Mouse (Mus musculus): ENCODE measurements around the gene Gmfg.

Gene Gmfg

DNA sequence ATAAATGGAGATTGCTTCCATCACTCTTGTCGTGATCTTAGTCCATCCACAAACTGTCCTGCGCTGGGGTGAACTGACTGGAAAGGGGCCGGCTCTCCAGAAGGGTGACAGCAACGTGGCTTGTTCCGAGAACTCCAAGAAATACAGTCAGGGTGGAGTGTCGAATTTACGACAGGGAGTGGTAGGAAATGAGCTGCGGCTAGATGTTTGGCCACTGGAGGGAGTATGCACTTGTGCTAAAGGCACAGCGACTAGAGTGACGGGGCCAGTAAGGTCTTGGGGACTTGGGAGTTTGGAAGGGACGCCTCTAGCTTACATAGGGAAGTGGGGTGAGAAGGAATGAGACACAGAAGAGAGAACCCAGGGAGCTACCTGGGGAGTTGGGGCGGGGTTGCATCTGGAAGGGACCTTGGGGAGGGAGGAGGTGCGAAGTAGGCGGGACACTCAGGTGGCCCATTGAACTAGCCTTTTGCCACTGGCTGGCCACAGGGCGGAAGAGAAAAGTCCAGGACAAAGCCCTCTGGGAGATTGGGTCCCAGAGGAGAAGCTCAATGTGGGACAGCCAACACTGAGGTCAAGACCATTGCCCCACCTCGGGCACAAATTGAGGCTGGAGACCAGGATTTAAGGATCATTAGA is at the start of gene Gmfg:
Gene Gmfg (plus strand): TSS at position 516 of the 639 bp plus-strand sequence.
- in situ Hi-C loops (cut with MboI; ENCODE audit: unreplicated experiment in 2 of 2): loop anchor here (5.0 to 25.0 kb wide), 3 partner anchors 62 to 300 kb away; partner anchors contain the start of genes Mrps12 (in 1 of the 2), Plekhg2 (in 1 of the 2) and Sars2 (in 1 of the 2)

DNA sequence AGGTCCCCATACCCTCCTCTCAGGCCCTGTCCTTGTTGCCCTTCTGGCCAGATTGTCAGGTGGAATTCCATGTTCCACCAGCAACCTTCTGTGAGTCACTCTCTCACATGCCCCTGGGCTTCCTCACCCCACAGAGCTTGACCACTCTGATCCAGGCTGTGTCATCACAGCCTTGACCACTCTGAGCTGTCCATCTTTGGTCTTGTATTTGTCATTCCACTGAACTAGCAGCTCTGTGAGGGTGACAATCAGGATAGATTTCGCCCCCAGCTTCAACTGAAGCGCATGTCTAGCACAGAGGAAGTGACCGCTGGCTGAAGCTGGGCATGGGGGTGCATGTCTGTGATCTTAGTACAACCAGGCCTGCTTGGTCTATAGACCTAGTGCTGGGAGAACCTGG is 46.9 kb upstream of the Gmfg start:
- in situ Hi-C loops (cut with MboI; ENCODE audit: unreplicated experiment in 2 of 2): loop anchor here in 1 of 2 experiments (25.0 kb wide), 1 partner anchor 928 kb away; the partner anchor contains the start of gene Sertad3

DNA sequence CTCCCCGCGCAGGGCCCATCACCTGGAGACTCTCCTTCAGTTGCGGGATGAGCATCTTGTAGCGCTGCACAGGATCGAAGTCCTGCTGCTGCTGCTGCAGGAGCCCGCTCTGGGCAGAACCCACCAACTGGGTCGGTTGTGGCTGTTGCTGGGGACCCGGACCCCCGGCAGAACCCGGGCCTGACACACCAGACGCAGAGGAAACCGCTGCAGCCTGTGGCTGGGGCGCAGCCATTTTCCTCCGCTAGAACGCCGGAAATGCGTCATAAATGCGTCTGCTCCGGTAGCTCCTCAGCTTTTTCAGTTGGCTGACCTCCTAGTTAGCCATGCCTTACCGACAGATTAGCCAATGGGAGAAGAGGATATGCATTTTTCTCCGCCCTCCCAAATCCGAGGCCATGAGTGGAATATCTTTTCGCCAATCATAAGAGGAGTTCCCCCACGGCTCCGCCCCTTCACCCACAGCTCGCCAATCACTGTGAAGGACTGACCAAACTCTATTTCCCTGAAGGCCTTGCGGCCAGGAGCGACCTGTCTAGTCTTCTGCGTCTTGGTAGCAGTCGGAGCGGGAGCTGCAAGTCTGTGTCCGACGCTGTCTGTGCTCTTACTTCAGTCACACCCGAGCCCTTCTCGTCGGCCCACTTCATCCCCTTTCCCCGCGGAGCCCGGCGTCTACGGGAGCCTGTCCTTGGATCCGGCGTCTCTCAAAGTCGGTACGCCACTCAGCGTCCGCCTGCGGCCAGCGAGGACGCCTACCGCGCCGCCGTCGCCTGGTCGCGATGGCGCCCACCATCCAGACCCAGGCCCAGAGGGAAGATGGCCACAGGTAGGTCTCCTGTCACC is 44.6 kb upstream of the Gmfg start, which contains the start of the genes Med29 and Paf1:
Gene Med29 (minus strand): TSS at position 280 of the 843 bp plus-strand sequence.
Gene Paf1 (plus strand): TSS at position 523 of the 843 bp plus-strand sequence.
- in situ Hi-C loops (cut with MboI; ENCODE audit: unreplicated experiment in 2 of 2): loop anchor here in 1 of 2 experiments (25.0 kb wide), 1 partner anchor 930 kb away; the partner anchor contains the start of gene Sertad3

DNA sequence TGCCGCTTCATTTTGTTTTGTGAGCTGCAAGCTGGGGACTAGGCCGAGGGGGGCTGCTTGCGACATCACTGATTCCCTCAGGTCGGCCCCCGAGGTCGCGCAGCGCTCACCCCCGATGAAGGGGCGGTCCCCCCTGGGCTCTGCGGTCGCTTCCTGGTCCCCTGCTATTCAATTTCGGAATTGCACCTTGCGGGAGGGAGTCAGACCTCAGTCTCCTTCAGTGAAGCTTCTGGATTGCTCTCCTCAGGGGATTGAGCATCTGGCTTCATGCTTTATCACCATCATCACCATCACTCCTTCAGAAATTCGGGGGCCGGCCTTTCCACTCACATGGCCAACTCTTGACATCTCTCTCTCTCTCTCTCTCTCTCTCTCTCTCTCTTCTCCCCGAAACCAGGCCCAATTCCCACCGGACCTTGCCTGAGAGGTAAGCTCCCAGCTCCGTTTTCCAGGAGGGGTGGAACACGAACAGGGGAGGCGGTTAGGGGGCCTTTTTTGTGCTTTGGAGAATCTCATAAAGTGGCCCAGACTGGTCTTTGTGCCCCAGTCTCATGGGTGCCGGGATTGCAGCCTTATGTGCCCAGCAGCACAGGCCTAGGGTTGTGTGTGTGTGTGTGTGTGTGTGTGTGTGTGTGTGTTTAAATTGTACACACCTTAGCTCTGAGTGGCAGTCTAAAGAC is 43.8 kb upstream of the Gmfg start:
- in situ Hi-C loops (cut with MboI; ENCODE audit: unreplicated experiment in 2 of 2): loop anchor here in 1 of 2 experiments (25.0 kb wide), 1 partner anchor 931 kb away; the partner anchor contains the start of gene Sertad3

DNA sequence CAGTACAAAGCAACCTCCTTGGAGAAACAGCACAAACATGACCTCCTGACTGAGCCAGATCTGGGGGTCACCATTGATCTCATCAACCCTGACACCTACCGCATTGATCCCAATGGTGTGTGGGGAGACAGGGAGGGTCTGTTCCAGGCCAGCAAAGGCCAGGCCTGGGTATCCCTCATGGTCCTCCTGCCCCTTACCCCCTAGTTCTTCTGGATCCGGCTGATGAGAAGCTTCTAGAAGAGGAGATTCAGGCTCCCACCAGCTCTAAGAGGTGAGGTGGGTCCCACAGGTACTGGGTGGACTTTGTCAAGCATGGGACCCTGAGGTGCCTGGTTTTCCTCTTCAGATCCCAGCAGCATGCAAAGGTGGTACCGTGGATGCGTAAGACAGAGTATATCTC is 41.8 kb upstream of the Gmfg start:
- in situ Hi-C loops (cut with MboI; ENCODE audit: unreplicated experiment in 2 of 2): loop anchor here in 1 of 2 experiments (25.0 kb wide), 1 partner anchor 933 kb away; the partner anchor contains the start of gene Sertad3

DNA sequence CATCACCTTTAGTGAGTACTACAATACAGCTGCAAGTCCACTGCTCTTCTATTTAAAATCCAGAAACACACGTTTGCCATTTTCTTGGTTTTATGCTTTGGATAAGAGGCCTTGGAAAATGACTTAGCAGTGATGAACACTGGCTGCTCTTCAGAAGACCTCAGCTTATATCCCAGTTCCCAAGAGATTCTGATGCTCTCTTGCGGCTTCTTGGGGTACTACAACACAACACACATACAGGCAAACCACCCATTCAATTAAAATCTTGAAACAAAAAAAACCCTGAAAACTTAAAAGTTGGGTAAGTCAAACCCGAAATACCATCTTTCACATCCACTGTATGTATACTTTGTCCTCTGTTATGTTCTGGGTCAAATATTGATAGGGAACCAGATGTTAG is 39.2 kb upstream of the Gmfg start:
- in situ Hi-C loops (cut with MboI; ENCODE audit: unreplicated experiment in 2 of 2): loop anchor here in 1 of 2 experiments (25.0 kb wide), 1 partner anchor 936 kb away; the partner anchor contains the start of gene Sertad3

DNA sequence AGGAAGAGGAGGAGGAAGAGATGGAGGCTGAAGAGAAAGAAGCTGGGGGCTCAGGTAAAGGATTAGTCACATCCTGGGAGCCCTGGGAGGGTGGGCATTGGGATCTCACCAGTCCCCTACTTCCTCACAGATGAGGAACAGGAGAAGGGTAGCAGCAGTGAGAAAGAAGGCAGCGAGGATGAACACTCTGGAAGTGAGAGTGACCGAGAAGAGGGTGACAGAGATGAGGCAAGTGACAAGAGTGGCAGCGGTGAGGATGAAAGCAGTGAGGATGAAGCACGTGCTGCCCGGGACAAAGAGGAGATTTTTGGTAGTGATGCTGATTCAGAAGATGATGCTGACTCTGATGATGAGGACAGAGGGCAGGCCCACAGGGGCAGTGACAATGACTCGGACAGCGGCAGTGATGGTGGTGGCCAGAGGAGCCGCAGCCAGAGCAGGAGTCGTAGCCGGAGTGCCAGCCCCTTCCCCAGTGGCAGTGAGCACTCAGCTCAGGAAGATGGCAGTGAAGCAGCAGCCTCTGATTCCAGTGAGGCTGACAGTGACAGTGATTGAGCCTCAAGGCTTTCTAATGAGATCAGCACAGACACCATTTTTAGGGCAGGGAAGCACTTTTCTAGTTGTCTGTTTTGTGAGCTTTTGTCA is 38.4 kb upstream of the Gmfg start:
- in situ Hi-C loops (cut with MboI; ENCODE audit: unreplicated experiment in 2 of 2): loop anchor here in 1 of 2 experiments (25.0 kb wide), 1 partner anchor 937 kb away; the partner anchor contains the start of gene Sertad3

DNA sequence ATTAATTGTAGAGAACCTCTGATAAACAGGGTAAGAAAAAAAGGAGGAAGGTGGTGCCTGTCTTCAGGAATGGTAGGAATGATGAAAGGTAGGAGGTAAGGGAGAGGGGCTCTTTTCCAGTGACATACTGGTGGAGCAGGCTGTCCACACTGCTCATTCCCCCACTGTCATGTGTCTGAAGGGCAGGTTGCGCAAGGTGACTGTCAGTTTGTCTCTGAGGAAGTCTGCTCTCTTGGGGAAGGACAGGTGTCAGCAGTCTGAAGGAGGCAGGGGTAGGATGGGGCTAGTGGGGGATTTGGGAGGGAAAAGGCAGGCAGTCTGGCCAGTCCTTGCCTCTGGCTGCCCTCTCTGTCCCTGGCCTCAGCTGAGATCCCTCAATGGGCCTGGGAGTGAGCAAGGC is 36.2 kb upstream of the Gmfg start:
- in situ Hi-C loops (cut with MboI; ENCODE audit: unreplicated experiment in 2 of 2): no loop called here

DNA sequence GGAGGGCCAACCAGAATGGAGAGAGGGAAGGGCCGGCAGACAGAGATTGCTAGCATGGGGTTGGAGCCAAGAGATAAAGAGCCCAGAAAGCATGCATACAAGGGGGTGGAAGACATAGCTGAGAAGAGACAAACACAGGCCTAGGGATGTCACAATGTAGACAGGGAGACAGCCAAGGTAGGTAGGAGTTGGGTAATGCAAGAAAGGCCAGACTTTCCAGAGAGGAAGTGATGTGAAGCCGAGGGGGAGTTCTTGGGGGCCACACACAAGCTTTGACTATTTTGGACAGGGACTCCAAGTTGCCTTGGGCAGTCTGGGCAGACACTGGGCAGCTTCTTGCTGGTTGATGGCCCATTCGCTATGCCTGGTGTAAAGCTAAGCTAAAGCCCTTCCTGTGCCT is 35.3 kb upstream of the Gmfg start:
- in situ Hi-C loops (cut with MboI; ENCODE audit: unreplicated experiment in 2 of 2): no loop called here

DNA sequence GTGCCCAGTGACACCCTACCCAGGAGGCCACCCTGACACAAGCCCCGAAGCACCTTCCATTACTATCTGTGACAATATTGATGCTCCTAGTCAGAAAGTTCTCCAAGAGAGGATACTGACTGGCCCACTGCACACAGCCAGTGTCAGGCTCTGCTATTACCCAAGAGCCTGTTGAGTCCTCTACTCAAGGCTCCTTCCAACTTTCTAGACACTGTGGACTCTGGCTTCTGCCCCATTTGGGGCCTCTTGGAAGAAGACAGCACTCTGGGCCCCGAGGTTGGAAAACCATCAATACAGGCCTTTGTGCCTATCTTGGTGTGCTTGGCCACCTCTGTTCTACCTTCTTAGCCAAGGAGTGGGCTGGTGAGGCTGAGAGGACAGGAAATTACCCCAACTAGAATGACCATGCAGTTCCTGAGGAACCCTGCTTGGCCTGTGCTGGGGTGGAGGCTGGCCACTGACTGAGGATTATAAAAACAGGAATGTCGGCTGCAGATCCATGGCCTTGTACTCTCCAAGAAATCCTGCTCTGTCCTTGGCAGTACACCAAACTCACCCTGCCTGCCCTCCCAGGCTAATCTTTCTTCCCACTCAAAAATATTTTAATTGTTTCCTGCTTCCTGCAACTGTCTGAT is 26.3 kb upstream of the Gmfg start:
- in situ Hi-C loops (cut with MboI; ENCODE audit: unreplicated experiment in 2 of 2): no loop called here

DNA sequence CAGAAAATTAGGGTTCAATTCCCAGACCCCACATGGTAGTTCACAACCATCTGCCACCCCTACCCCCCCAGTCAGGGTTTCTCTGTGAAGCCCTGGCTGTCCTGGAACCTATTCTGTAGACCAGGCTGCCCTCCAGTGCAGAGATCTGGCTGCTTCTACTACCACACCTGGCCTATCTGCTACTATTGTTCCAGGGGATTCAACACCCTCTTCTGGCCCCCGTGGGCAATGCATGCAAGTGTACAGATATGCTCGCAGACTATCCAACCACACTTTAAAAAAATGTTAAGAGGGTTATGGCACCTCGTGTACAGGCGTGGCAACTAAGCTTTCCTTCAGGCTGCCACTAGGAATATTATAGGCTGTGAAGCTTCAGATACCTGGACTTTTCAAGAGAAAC is 24.4 kb upstream of the Gmfg start:
- in situ Hi-C loops (cut with MboI; ENCODE audit: unreplicated experiment in 2 of 2): no loop called here

DNA sequence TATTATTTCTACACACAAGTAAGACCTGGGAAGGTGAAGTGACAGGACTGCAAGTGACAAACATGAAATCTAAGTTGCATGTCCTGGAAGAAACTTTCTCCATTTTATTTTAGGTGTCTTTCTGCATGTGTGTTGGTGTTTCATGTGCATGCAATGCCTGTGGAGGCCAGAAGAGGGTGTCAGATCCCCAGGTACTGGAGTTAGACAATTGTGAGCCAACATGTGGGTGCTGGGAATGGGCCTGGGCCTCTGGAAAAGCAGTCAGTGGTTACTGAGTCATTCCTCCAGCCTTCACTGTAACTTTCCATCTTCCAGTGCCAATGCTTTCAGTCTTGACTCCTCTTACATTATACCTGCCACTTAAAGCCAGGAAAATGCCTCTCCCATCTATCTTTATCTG is 19.9 kb upstream of the Gmfg start:
- in situ Hi-C loops (cut with MboI; ENCODE audit: unreplicated experiment in 2 of 2): no loop called here

DNA sequence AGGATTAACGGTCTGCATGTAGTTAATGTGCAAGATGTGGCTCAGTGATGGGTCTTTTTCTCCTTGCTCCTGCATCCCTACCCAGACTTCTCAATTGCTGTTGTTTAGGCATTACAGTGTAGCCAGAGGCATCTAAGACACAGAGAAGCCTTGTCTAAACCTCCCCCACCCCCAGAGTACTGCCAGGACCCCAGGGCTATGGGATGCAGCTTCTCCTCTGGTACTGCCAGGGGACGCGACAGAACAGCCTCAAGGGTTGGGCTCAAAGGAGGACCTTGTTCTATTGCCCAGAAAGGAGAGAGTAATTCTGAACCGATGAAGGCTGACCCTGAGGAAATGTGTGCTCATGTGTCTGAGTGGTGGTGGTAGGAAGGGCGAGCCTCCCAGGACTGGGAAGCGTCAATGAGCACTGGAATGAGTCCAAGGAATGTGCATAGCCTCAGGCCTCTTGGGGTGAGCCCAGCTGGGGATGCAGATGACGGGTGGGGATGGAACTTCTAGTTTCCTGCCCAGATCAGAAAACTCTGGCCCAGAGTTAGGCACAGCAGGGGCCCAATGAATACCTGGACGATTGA is 19.1 kb upstream of the Gmfg start:
- in situ Hi-C loops (cut with MboI; ENCODE audit: unreplicated experiment in 2 of 2): no loop called here

DNA sequence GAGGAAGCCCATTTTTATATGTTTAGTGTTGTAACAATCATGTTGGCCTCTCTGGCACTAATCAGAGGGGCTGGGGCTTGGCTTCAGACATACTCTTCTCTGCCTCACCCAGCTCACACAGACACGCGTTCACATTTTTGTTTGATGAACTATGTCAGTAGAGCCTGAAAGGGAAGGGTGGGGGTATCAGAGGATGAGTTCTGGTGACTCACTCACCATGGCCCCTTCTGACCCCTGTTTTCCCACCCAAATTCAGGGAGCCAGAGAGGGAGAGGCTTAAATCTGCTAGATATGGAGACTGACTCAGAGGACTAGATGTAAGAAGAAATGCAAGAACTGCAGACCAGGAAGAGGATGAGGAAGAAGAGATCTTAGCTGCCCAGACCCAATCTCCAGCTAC is 17.8 kb upstream of the Gmfg start:
- in situ Hi-C loops (cut with MboI; ENCODE audit: unreplicated experiment in 2 of 2): no loop called here

DNA sequence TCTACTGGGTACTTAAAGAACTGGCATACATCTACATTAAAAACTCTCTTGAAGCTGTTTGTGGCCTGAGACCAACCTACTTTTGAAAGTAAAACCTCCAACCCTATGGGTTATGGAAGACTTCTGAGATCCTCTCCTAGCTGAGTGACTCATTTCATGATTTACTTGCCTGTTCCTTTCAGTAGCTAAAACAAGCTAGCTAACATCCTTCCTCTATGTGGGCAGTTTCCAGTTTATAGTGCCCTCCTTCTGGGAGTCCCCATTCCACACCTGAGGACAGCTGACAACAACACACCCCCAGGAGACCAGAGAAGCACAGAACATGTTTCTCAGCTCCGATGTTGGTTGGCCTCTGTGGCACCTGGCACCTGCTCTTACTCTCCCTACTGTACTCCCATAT is 14.2 kb upstream of the Gmfg start:
- in situ Hi-C loops (cut with MboI; ENCODE audit: unreplicated experiment in 2 of 2): no loop called here

DNA sequence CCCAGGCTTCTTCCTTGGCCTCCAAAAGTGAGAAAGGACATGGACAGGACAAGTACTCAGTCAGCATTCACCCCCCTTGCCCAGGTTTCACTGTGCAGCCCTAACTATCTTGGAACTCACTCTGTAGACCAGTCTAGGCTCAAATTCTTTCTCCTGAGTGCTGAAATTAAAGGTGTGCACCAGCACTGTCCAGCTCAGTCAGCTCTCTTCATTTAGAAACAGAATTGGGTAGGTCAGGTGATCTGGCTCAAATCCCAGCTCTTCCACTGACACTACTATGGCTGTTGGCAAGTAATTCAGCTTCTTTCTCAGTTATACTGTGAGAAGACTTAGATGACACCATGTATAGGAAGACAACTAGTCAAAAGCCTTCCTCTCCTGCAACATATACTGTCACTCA is 9.5 kb upstream of the Gmfg start:
- in situ Hi-C loops (cut with MboI; ENCODE audit: unreplicated experiment in 2 of 2): loop anchor here in 1 of 2 experiments (25.0 kb wide), 1 partner anchor 310 kb away; the partner anchor contains the start of genes Mrps12 and Sars2

DNA sequence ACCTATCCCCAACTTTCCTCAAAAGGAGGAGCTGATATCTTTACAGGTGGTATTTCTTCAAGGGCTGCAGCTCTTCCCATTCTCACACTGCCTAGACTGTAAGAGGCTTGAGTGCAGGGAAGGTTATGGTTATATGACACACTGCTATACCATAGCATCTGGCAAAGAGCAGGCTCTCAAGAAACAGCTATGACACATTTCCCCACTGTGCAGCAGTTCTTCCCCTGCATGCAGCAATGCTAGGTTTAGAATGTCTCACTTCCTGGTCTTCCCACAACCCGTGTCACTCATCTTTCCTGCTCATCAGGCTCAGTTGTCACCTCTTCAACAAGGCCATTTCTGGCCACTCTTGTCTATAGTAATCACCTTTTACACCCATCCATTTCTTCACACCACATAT is 6.7 kb upstream of the Gmfg start:
- in situ Hi-C loops (cut with MboI; ENCODE audit: unreplicated experiment in 2 of 2): loop anchor here (10.0 to 25.0 kb wide), 2 partner anchors 56 to 307 kb away; partner anchors contain the start of genes Mrps12 (in 1 of the 2), Plekhg2 (in 1 of the 2) and Sars2 (in 1 of the 2)

DNA sequence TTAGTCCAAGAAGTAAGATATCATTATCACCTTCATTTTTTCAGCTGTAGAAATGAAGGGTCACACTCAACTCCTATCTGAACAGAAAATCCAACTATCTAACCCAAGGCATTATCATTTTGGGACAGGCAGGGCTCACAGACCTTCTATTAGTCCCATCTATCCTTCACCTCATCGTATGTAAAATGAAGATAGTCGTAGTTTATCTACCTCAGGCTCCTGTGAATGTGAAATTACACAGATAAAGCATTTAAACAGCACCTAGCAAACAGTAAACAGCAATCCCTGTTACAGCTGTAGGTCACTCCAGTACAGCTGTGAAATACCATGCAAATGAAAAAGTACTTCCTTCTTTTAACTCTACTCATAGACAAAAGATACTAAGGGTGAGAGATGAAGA is 5.0 kb upstream of the Gmfg start:
- in situ Hi-C loops (cut with MboI; ENCODE audit: unreplicated experiment in 2 of 2): loop anchor here (10.0 to 25.0 kb wide), 2 partner anchors 57 to 305 kb away; partner anchors contain the start of genes Mrps12 (in 1 of the 2), Plekhg2 (in 1 of the 2) and Sars2 (in 1 of the 2)
